ENCODE assay signal across 8 mouse cellular contexts in genomic region chr9:99139194-99140023, GRCm38 (mm10). TPM values are rescaled to one million over a fixed set of nuclear protein-coding genes. Genes with fewer than 3 reads are reported as not detected.
DNase-seq lines count a peak whose midpoint lies in the region; ATAC-seq and TF ChIP-seq lines count a peak whose summit lies in the region.

No protein-coding gene starts in this region.

- in situ Hi-C loops in CH12.LX (cut with MboI; ENCODE audit: low pct_ligation_motif_present, low pct_unique_long_range_greater_than_20kb, low sequenced_read_pairs) = no loop called here

- peaks cover 2% of the 10 kb centered on the region for H3K9me3 ChIP-seq in CH12.LX (replicated peaks; ENCODE audit: low read length)

- WGBS in heart, adult 2 months = 1% methylated on average over 73 of the region's 77 CpGs

- intact Hi-C loops in heart, adult 2 months (cut with DNase I) = loop anchor here (2.0 to 10.0 kb wide), 4 partner anchors 42 to 295 kb away; partner anchors contain the start of genes Cep70 and Mras
- intact Hi-C loops in gastrocnemius, postnatal 14 days (cut with DNase I; ENCODE audit: low total_unique reads) = no loop called here

- peak; percentile 40 for ATAC-seq in megakaryocyte progenitor cell, adult 5-6 weeks (replicated peaks; ENCODE audit: poor library complexity)

- H3K9ac ChIP-seq in heart, adult 2 months (ENCODE audit: low read depth, low read length) = peak overlapping the region; percentile 94
- H3K9ac ChIP-seq in CH12.LX (ENCODE audit: insufficient read depth, low read depth) = peak overlapping the region; percentile 78

- peaks cover 3% of the 10 kb centered on the region for H3K79me2 ChIP-seq in heart, adult 2 months (replicated peaks; ENCODE audit: control insufficient read depth, insufficient read depth, low read length)
- H3K79me2 ChIP-seq in CH12.LX (replicated peaks; ENCODE audit: control insufficient read depth, extremely low read depth, insufficient read depth, poor library complexity, severe bottlenecking) = no peaks in the 10 kb centered on the region

- H3K4me1 ChIP-seq in heart, adult 2 months (ENCODE audit: control insufficient read depth, insufficient read depth, low read length) = peaks cover 2% of the 10 kb centered on the region
- H3K4me1 ChIP-seq in CH12.LX (ENCODE audit: control insufficient read depth in 1 of 2, insufficient read depth in 2 of 2) = peaks cover 0 to 12% of the 10 kb centered on the region in 2 experiments; a peak in 2 of 4 replicates

- TF ChIP-seq CTCF in heart, adult 2 months (IDR thresholded peaks at IDR 0.05) = no peak
- no peak for TF ChIP-seq CTCF in CH12.LX (conservative IDR thresholded peaks at IDR 0.05 in 1 of 2, IDR thresholded peaks at IDR 0.05 in 1 of 2; ENCODE audit: low read depth in 2 of 2, low read length in 2 of 2)

- no peaks in the 10 kb centered on the region for H3K36me3 ChIP-seq in heart, adult 2 months (ENCODE audit: control insufficient read depth, insufficient read depth, low read length)
- H3K36me3 ChIP-seq in CH12.LX (replicated peaks in 1 of 2; ENCODE audit: control insufficient read depth in 1 of 2, insufficient read depth in 1 of 2, low read length in 1 of 2) = peaks cover 0 to 2% of the 10 kb centered on the region in 2 experiments

- H3K4me3 ChIP-seq in heart, adult 2 months = peak overlapping the region; percentile 95
- peak overlapping the region; percentile 47 to 99 (median 71) for H3K4me3 ChIP-seq in CH12.LX (replicated peaks in 1 of 3; ENCODE audit: low read depth in 2 of 3, low read length in 2 of 3, poor library complexity in 1 of 3)

- no peak for DNase-seq in heart, adult 2 months
- DNase-seq in heart, adult 11 months = no peak
- peak; percentile 6 for DNase-seq in CH12.LX (ENCODE audit: extremely low read depth)
- DNase-seq in embryo, embryonic 10 days (ENCODE audit: low spot score) = peak; percentile 36
- DNase-seq in gastrocnemius, postnatal 14 days = peak; percentile 15
- DNase-seq in kidney, postnatal 36 days = peak; percentile 27 to 58
- peak; percentile 47 to 80 for DNase-seq in spleen, postnatal 4 days (ENCODE audit: low spot score in 2 of 2)

- TF ChIP-seq POLR2A in heart, adult 2 months (IDR thresholded peaks at IDR 0.05; ENCODE audit: insufficient read depth, low read depth, low read length) = no peak
- TF ChIP-seq POLR2A in CH12.LX (IDR thresholded peaks at IDR 0.05; ENCODE audit: low read depth, low read length) = no peak

- dilution Hi-C loops in CH12.LX (cut with MboI; ENCODE audit: extremely low pct_ligation_motif_present, extremely low pct_unique_long_range_greater_than_20kb, low sequenced_read_pairs) = no loop called here

- peak overlapping the region; percentile 85 for H3K27ac ChIP-seq in heart, adult 2 months
- H3K27ac ChIP-seq in CH12.LX (ENCODE audit: insufficient read depth, low read depth) = no peak overlapping the region

- peak overlapping the region; percentile 41 for H3K4me2 ChIP-seq in CH12.LX (ENCODE audit: insufficient read depth, low read depth, poor library complexity, severe bottlenecking)

- H3K27me3 ChIP-seq in heart, adult 2 months (ENCODE audit: control insufficient read depth, insufficient read depth, low read length) = no peaks in the 10 kb centered on the region
- peaks cover 28% of the 10 kb centered on the region for H3K27me3 ChIP-seq in CH12.LX (replicated peaks)

- no peak for TF ChIP-seq RAD21 in CH12.LX (IDR thresholded peaks at IDR 0.05; ENCODE audit: low read depth, low read length)

- TF ChIP-seq EP300 in heart, adult 2 months (IDR thresholded peaks at IDR 0.05; ENCODE audit: insufficient read depth, low read depth, low read length) = no peak
- TF ChIP-seq EP300 in CH12.LX (IDR thresholded peaks at IDR 0.05; ENCODE audit: low read length) = no peak

TF ChIP-seq in CH12.LX, 34 proteins besides CTCF, POLR2A, EP300 and RAD21:
- TF ChIP-seq SIN3A (IDR thresholded peaks at IDR 0.05; ENCODE audit: low read length) (peak; percentile 5; the same call in 1 of the 2 replicates), SMC3 (IDR thresholded peaks at IDR 0.05; ENCODE audit: low read depth, low read length) (no peak), TCF12 (IDR thresholded peaks at IDR 0.05; ENCODE audit: low read depth, low read length) (0 out of 2 replicates have a peak, but pooled peaks have one; percentile 6)

RNA-seq across cellular contexts. Expression of gene Pik3cb, which starts 1.0 kb away (rescaled TPM):
- 10 to 100 TPM in 1 of 2 experiments, 1 to 10 TPM in 1; 10.0 to 10.8 TPM for total RNA-seq in heart, adult 2 months (2021)
- 2.6 and 6.3 TPM in 2 replicates for polyA plus RNA-seq in heart, adult 2 months (2012; rRNA removed)
- total RNA-seq in CH12.LX (2012; rRNA removed) = 1.0 TPM in 2 replicates
- total RNA-seq in CH12.LX (2014; rRNA removed) = 1.0 and 1.4 TPM in 2 replicates
- polyA plus RNA-seq in CH12.LX (2012; ENCODE audit: insufficient read length, low read depth) = 3.1 and 3.2 TPM in 2 replicates
- total RNA-seq in gastrocnemius, postnatal 14 days (2021) = 1 to 10 TPM; 3.2 to 3.8 TPM
- 12.3 and 13.5 TPM in 2 replicates for total RNA-seq in megakaryocyte progenitor cell, adult 5-6 weeks (2015)
- 4.6 and 5.3 TPM in 2 replicates for total RNA-seq in megakaryocyte progenitor cell, adult 5-6 weeks (2017)

Comparison
In these comparisons a context has a peak if more than half of its experiments do, and no peak if none do; other contexts are left out.
1. DNase-seq: peak in CH12.LX (single experiment), embryo, embryonic 10 days (single experiment), gastrocnemius, postnatal 14 days (single experiment), kidney, postnatal 36 days (2 of 2) and spleen, postnatal 4 days (2 of 2); none in heart, adult 2 months (0 of 2) and heart, adult 11 months (single experiment).